Mouse (Mus musculus): ENCODE measurements at regions not wholly inside any gene's neighbourhood (a gene's known extent, or its start where the extent isn't known, plus 50 kb on each side); places are given as distances from the start of the nearest gene placed in this dataset.

DNA sequence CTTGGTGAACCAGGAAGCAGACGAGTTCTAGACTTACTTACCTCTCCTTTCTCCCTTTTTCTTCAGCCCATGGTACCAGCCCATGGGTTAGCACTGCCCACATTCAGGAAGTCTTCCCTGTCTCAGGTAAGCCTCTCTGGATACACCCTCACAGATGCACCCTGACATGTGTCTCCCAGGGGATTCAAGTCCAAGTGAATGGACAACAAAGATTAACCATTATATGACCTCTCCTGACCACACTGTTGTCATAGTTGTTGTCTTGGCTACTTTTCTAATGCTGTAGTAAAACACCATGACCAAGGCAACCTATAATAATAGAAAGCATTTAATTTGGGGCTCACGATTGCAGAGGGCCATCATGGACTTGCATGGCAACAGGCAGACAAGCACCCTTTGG, 98.8 kb upstream of the Vash1 start:
- no peak for DNase-seq (ENCODE audit: low read depth, low spot score)

DNA sequence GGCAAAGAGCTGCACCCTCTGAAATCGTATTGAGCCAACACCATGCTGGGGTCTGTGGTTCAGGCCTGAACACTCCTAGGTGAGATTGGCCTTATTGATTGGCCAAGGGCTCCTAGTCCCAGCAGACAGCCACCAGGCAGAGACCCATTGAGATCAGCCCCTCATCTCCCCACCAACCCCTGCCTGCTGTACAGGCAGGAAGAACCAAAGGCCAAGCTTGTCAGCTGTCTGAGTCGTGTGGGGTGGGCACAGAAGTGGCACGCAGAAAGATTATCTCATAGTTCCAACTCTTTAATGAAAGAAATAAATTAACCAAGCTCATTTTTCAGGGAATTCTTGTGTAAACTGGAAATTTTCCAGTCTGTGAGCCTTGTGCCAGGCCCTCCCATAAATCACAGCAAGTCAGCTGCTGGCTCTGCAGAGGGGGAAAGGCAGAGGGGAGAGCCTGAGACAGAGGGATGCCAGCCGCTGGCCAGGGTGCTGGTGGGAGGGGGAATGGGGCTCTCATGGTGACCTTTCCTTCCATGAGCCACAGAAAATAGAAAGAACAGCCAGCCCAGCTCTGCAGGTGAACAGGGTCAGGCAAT, 98.3 kb upstream of the Vash1 start:
- no peak for DNase-seq (ENCODE audit: low read depth, low spot score)

DNA sequence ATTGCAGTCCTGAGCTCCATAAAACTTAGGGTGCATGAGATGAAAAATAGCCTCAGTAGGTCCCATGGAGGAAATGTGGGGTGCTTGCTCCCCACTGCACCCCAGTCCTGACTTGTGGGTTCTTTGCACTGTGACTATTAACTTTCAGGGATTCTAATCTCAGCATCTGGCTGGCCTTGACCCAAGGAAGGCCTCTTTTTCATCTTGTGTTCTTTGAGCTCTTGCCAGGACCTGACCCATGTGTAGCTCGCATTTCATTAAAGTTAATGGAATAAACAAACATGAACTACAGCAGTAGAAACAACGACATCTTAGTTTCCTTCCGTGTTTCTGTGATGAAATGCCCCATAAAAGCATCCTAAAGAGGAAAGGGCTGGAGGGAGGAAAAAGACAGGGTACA, 96.4 kb upstream of the Vash1 start:
- no peak for DNase-seq (ENCODE audit: low read depth, low spot score)

DNA sequence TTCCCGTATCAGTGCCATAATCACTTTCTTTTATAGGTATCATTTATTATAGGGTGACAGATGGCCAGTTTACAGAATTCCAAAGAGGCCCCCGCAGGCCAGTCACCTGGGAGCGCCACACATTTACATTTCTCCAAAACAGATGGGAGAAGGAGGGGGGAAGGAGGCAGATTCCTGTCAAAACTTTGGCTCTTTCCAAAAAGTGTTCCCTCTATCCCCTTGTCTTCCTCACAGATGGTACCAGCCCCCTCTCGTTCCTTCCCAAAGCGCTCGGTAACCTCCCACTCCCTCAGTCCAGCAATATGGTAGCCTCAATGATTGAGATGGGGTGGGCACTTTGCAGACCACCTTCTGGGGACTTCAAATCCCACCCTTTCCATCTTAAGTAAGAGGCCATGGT, 90.5 kb upstream of the Vash1 start:
- DNase-seq (ENCODE audit: low read depth, low spot score), result no peak

DNA sequence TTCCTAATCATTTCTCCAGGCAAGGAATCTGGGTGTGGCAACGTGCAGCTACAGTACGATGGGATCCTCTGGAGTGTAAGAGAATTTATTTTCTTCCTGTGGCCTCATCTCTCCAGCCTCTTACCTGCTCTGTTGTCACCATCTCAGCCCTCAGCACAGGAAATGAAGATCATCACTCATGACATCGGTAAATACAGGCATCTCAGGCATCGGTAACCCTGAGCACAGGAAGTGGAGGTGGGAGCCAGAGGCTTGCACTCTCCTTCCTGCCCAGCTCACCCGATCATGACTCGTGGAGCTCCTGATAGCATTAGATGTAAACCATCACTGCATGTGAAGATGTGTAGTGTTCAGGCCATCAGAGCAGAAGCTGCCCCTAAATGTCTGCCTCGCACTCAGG, 86.0 kb upstream of the Vash1 start:
- DNase-seq (ENCODE audit: low read depth, low spot score), result no peak

DNA sequence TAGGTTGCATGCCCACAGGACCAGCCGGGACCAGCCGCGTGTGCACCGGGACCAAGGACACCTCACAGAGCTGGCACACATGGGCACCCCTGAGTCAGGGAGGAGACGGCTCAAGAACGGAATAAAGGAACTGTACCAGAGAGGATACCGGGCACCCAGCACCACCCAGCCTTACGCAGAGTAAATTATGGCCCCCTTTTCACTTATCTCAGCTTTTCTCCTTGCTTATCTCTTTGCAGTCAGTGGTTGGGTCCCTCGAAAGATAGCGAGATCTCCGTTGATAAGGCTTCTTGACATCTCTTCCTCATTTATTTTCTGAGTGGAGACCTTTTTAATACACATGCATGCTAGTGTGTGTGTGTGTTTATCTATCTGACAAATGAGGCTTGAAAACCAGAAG, 83.9 kb upstream of the Vash1 start:
- DNase-seq (ENCODE audit: low read depth, low spot score), result no peak

DNA sequence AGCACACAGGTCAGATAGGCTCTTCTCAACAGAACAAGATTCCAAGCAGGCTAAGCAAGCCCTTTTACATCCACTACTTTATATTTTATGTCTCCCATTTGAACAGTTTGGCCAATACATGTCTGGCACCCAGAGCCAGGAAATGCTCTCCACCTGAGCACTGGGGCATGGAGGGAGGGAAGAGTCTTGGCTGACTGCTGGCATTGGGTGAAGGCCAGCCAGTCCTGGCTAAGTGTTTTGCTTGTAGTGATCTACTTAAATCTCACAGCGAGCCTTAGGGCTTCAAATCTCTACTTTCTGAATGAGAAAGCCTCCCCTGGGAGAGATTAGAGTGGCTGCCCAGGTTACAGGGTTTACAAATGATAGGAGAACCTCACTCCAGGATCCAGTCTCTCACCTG, 78.5 kb upstream of the Vash1 start:
- no peak for DNase-seq (ENCODE audit: low read depth, low spot score)

DNA sequence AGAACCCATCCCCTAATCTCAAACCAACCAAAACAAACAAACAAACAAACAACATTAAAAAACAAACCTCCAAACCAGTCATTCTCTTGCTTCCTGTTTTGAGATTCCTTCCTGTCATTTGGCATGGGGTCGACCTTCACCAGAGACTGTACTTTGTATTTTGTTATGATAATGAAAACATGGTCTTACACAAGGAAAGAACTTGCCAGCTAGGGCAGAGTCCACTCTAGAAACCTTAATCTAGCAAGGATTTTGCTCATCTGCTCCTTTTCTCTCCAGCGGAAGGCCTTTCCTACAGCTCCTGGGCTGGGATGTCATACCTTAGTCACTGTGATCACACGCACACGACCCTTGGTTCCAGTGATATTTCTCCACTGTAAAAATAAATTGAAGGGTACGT, 75.0 kb upstream of the Vash1 start:
- DNase-seq (ENCODE audit: low read depth, low spot score), result no peak

DNA sequence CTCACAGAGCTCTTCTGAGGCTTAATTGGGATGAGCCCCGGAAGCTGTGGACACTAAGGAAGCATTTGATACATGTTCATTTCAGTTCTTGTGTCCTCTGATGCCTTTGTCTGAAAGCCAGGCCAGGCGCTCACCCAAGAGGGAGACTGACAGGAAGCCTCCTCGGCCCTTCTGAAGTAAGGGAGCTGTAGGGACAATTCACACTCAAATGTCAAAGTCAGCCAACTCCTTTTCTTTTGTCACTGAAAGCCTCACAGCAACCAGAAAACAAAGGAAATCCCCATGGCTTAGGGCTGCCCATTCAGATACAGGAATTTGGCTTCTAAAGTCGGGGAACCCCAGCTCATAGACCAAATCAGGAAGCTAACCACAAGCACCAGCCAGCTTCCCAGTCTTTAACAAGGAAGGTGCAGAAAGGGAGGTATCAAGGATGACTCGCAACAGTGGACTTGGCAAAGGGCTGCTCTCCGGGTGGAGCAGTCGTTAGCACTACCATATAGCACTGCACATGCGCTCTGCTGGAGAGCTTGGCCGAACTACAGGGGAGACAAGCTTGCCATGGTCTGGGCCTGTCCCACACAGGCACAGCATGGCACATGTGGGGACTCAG, 66.0 kb upstream of the Vash1 start:
- DNase-seq (ENCODE audit: low read depth, low spot score), result peak; percentile 40

DNA sequence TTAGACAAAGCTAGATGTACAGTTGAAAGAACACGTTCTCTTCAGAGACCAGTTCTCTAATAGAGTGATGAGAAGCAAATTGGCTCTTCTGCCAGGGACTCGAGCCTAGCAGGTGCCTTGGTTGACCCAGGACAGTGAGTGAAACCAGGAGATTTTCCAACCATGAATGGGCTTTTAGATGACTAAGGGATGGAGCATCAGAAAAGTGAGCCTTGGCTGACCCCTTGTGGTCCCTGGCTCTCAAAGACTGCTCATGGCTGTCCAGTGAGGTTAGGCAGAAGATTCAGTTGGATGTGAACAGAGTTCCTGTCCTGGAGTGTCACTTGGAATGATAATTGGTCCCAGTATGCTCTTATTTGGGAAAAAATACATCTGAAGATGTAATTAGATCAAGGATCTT, 64.3 kb upstream of the Vash1 start:
- DNase-seq (ENCODE audit: low read depth, low spot score), result peak; percentile 69

DNA sequence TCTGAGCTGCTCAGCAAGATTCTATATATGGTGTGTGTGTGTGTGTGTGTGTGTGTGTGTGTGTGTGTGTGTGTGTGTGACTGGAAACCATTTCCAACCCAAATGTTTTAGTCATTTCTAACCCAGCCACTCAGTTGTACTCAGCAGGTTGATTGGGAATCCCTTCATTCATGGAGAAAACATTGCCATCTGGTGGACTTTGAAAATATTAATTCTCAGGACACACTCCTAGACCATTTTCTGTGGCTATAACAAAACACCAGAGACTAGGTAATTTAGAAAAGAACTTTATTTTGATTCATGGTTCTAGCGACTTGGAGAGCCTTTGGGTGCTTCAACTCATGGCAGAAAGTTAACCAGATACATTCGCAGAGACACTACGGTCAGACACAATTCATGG, 62.2 kb upstream of the Vash1 start:
- DNase-seq (ENCODE audit: low read depth, low spot score), result no peak

DNA sequence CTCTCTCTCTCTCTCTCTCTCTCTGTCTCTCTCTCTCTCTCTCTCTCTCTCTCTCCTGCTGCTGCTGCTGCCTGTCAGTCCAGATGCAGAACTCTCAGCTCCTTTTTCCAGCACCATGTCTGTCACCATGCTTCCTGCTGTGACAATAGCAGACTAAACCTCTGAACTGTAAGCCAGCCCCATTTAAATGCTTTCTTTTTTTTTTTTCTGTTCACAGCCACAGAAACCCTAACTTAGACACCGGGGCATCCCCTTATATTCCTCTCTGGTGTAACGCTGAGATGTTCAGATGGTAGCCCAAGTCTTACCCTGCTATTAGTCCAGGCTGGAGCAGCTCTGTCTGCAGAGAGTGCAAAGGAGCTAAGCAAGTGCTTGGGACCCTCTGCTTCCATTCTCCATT, 54.3 kb upstream of the Vash1 start:
- no peak for DNase-seq (ENCODE audit: low read depth, low spot score)

DNA sequence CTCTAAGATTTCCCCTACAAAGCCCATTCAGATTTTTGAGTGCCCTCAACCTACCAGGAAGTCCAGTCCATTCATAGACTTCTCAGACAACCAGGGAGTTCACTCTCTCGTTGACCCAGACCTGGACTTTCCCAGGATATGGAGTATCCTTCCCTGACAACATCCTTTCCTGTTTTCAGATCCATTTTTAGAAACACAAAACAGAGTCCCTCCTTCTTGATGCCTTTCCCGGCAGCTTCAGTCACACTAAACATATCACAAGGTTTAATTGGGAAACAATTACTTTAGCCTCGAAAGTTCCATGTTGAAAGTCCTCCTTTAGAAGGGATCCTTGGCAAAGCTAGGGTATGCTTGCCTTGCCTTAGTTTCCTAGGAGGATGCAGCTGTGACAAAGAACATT, 51.8 kb upstream of the Vash1 start:
- DNase-seq (ENCODE audit: low read depth, low spot score), result no peak

DNA sequence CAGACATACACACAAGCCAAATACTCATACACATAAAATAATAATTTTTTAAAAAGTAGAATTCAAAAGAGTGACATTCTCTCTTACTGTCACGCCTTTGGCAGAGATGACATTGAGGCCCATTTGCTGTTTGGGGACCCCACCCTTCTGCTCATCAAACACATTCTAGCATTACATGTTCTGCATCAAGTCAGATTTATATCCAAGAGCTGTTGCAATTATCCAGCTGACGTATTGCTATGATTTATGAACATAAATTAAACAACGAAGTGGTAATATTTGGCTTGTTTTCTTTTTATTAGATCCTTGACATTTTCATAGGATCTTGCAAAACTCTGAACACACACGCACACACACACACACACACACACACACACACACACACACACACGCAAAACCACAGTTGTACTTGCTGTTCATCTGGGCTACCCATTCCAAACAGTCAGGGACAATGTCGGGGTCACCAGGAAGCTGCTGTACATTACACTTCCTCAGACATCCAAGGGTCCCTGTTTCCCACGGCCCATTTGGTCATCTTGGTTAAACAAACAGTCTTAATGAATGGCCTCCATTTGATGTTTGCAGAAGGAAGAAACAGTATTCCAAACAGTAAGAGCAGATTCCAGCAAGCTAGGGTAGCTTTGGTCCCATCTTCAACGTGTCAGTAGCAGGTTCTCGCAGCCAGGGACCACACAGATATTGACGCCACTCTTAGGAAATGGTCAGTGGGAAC, 50.3 kb upstream of the Vash1 start:
- DNase-seq (ENCODE audit: low read depth, low spot score), result no peak
